Mouse (Mus musculus): Measurements from ENCODE around the gene Btbd17. TPM values are rescaled to one million over a fixed set of nuclear protein-coding genes. Genes with fewer than 3 reads are reported as not detected.

Btbd17 gene
- total RNA-seq, 2 experiments from 2014 or later = not detected

DNA sequence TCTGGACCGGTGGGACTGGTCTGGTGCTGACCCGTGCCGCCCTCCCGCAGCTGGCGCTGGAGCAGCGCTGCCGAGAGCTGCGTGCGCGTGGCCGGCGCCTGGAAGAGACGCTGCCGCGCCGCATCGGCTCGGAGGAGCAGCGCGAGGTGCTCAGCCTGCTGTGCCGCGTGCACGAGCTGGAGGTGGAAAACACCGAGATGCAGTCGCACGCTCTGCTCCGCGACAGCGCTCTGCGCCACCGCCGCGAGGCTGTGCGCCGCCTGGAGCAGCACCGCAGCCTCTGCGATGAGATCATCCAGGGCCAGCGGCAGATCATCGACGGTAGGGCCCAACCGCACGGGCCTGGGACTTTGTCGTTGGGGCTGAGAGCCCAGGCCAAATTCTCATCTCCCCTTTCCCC lies 9.4 kb downstream of the Btbd17 start:
- intact Hi-C loops (cut with DNase I) = no loop called here
- DNase-seq (ENCODE audit: low spot score) = no peak

DNA sequence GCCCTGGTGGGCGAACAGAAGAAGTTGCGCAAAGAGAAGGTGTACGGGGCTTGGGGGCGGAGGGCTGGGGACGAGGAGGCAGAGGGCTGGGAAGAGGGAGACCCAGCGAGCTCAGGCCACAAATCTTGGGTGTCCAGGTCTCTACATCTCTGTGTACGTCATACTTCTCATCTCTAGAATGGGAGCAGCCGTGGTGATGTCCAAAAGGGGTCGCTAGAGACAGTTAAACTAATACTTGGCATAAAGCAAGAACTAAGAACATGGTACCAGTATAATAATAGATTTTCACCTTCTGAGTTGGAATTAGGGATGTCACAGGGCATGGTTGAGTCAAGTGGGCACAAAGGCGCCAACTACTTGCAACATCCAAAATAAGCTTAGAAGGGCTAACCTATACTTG lies 9.9 kb downstream of the Btbd17 start:
- intact Hi-C loops (cut with DNase I) = no loop called here
- DNase-seq (ENCODE audit: low spot score) = no peak

DNA sequence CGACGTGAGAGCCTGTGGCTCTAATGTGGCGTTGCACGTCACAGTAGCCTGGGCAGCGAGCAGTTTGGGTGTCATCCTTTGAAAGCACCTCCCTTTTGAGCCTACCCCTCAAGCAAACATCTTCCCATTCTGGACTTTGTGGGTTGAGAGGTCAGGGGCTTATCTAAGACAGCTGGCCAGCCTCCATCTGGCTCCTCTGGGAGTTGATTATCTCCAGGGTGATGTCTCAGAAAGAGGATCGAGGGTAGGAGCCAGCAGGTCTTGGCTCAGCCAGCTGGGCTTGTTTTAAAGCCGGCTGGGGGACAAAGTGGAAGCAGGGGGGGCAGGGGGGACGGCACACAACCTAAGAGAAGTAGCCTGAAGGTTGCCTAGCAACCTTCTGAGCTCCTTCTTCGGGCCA lies 15.7 kb downstream of the Btbd17 start:
- intact Hi-C loops (cut with DNase I) = no loop called here
- peak; percentile 21 for DNase-seq (ENCODE audit: low spot score)

DNA sequence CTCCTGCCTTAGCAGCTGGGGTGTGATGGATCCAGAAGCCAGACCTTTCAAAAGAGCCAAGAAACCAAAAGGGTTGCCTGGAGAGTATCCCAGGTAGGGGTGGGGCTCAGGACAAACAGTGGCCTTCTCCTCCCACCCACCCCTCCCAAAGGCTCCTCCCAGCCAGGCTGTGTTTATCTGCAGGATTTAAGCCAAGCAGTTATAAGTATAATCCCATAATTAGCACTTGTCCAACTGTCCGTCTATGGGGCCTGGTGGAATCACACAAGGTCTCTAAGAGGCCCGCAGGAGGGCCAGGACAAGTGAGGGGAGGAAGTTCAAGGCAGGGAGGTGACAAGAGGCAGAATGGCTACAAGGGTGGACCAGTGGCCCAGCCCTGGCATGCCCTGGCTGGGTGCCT lies 23.8 kb downstream of the Btbd17 start:
- intact Hi-C loops (cut with DNase I) = no loop called here
- no peak for DNase-seq (ENCODE audit: low spot score)

DNA sequence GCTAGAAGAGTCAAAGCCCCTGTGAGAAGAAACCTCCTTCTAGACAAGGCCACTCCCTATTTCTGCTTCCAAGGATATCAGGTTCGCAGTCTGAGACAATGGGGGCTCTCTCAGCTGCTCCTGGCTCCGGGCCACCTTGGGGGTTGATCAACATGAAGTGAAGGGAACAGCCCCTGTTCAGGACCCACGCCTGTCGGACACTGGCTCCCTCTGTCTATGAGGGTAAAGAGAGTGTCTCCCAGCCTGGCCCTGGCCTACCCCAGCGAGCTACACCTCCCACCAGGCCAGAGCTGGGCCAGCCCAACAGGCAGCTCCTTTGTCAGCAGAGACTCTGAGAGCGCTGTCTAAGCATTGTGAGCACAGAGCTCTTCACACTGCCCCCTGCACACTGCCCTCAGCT lies 25.8 kb downstream of the Btbd17 start:
- DNase-seq (ENCODE audit: low spot score) = no peak
- intact Hi-C loops (cut with DNase I) = no loop called here

DNA sequence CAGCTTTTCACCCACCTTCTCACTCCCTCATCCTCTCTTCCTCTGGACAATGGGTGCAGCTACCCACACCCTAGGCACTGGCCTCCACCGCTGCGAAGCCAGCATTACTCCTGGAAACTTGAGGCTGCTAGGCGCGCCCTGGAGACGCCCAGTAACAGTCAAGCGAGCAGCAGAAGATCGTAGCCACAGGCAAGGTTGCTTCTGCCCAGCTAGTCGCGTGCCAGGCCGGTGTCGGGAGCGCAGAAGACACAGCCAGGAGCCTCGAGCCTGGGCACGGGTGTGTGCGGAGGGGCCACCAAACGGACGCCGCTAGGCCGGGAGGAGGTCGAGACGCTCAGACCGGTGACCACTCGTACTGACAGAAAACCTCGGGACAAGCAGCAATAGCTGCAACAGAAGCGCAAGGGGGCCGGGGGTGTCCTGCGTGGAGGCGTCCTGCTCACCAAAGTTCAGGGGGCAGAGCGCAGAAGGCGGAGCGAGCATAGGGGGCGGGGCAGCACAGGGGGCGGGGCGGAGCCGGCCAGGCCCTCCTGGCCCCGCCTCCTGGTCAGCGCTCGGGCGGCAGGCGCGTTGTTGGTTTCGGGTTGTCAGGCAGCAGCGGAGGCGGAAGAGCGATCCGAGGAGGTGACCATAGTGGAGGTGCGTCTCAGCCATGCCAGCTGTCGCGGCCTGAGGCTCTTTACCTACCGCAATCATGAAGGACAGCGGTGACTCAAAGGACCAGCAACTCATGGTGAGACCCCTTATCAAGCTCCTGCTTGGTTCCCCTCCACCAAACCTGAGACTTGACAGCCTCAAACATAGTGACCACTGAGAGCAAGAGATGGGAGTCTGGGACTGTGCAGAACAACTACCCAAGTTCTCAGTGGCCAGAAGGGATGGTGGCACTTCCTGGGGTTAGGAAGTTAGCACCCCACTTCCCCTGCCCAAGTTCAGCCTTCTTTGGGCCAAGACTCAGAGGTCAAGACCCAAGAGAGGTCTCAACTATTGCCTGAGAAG lies 30.6 kb downstream of the Btbd17 start, which contains the start of gene Kif19a:
Kif19a (plus strand) TSS at position 569 of the 999 bp plus-strand sequence.
- intact Hi-C loops (cut with DNase I) = no loop called here

DNA sequence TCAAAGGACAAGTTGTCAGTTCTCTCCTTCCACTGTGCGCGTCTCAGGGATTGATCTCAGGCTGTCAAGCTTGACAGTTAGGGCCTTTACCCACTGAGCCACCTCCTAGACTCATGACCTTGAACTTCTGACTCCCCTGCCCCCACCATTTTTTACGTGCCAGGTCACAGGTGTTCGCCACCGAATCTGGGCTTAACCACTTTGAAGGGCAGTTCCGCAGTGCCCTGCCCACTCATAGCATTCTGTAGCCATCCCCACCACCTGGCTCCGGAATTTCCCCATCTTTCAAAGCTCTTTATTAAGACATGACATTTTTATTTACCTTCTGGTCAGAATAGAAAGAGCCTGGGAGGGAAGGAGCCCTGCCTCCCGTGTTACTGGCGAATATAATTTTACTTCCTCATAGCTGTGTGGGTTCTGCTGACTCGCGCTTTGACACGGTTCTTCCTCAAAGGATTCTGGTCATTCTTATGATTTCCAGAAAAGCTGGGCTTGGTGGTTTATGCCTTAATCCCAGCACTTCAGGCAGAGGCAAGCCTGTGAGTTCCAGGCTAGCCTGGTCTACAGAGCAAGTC lies 48.1 kb downstream of the Btbd17 start:
- intact Hi-C loops (cut with DNase I) = no loop called here
- DNase-seq (ENCODE audit: low spot score) = no peak

More for the DNA sequence above, 30.6 kb downstream of the Btbd17 start, which contains the start of gene Kif19a:
- peak; percentile 27 for DNase-seq (ENCODE audit: low spot score)

DNA sequence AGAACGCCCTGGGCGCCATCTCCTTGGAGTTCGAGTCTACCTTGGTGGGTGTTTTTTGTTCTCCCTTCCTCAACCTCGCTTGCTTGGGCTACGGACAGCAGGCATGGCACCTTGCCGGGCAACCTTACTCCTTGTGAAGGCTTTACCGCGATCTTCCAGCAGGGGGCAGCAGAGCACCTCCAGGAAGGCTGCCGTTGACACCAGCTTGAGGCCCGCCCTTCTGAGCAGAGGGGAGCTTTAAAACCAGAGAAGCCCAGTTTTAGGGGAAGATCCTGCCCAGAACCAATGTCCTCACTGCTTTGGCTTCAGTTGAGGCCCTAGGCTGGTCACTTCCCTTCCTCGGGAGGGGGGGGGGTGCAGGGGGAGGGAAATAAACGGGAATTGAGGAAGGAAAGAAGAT lies 50.6 kb downstream of the Btbd17 start:
- DNase-seq (ENCODE audit: low spot score) = peak; percentile 70
- intact Hi-C loops (cut with DNase I) = loop anchor here (1.0 to 2.0 kb wide), 2 partner anchors 44 to 168 kb away; no protein-coding TSS in a partner anchor

DNA sequence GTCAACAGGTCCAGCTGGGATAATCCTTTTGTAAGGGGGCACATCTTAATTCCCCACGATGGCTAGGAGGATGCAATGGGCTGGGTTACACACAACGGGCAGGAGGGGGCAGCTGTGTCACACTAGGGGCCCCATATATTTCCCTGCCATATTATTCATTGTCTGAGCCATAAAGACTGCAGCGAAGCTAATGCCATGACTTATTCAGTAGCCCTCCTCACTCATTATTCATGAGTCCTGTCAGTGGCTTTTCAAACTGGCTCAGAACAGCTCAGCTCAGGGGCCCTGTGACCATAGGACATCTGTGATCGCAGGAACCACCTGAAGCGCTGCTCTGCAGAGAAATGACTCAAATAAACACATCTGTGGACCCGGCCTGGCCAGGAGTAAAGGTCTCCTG lies 54.3 kb downstream of the Btbd17 start:
- intact Hi-C loops (cut with DNase I) = no loop called here
- no peak for DNase-seq (ENCODE audit: low spot score)

Other genes starting within 250 kb of the Btbd17 start
- 100 to 1,000 TPM; 532 to 566 TPM for gene Rpl38, start 127.4 kb downstream of the Btbd17 start, total RNA-seq (2021)
- 1 to 10 TPM; 5.3 to 5.8 TPM for gene Ttyh2, start 120.5 kb downstream of the Btbd17 start, total RNA-seq (2021)
- under 1 TPM; 0.13 to 0.25 TPM for gene Dnaic2, start 68.5 kb downstream of the Btbd17 start, total RNA-seq (2021)
- gene Kif19a, start 30.6 kb downstream of the Btbd17 start, total RNA-seq (2021) = under 1 TPM; 0.13 to 0.25 TPM
- gene Gpr142, start 3.0 kb upstream of the Btbd17 start, total RNA-seq (2021) = not detected
- gene Gprc5c, start 55.2 kb upstream of the Btbd17 start, total RNA-seq (2021) = 1 to 10 TPM; 6.4 to 9.7 TPM
- gene Cd300a, start 94.1 kb upstream of the Btbd17 start, total RNA-seq (2021) = under 1 TPM; 0.81 to 0.99 TPM
- 1 to 10 TPM; 1.0 to 1.2 TPM for gene Cd300lb, start 138.4 kb upstream of the Btbd17 start, total RNA-seq (2021)
- gene Cd300c, start 173.2 kb upstream of the Btbd17 start, total RNA-seq (2021) = not detected
- gene Cd300ld, start 194.0 kb upstream of the Btbd17 start, total RNA-seq (2021) = 1 to 10 TPM; 1.1 to 1.2 TPM
- gene Cd300c2, start 205.9 kb upstream of the Btbd17 start, total RNA-seq (2021) = 1 to 10 TPM; 1.4 to 2.2 TPM
- not detected for gene Cd300ld2, start 220.2 kb upstream of the Btbd17 start, total RNA-seq (2021)
- gene Cd300ld4, start 231.1 kb upstream of the Btbd17 start, total RNA-seq (2021) = under 1 TPM in 1 of 2 experiments, not detected in 1; 0.50 TPM
- gene Cd300ld5, start 241.8 kb upstream of the Btbd17 start, total RNA-seq (2021) = 1 to 10 TPM; 1.2 to 1.9 TPM